In the genomic region with DNA sequence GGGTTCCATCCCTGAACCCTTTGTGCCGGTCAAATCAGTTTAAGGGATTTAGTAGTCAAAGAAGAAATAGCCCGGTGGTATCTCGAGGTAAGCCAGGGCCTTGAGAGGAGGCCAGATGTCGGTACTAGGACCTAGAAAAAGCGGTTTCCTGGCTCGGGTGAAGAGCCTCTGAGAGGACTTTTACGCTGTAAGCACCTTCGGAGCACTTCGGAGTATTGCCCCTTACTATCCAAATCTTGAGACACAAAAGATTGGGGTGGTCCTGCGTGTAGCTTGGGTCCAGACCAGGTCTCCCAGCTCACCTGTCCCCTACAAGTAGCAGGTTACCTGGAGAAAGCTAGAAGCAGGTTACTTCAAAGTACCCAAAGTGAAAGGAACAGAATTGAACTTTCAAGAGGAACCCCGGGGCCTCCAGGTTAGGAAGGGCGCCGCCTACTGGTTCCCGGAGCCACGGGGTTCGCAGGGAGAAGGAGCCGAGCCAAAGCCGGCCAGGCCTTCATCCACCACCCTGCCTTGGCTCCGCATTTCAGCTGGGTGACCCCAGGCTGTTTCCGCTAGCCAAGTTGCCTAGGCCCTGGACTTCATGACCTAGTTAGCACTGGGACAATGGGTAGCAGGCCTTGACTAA, we compare ENCODE assay signal across 8 mouse cellular contexts. TPM values are rescaled to one million over a fixed set of nuclear protein-coding genes. Genes with fewer than 3 reads are reported as not detected.
DNase-seq lines count a peak whose midpoint lies in the region; ATAC-seq lines count a peak whose summit lies in the region.

No protein-coding gene starts in this region.

- no peaks in the 10 kb centered on the region; the same call in 1 of the 2 replicates for H3K36me3 ChIP-seq in heart, embryonic 13.5 days
- no peaks in the 10 kb centered on the region for H3K36me3 ChIP-seq in stomach, embryonic 15.5 days

- ATAC-seq in heart, embryonic 13.5 days (ENCODE audit: extremely low read depth, insufficient number of reproducible peaks, low FRiP score, low TSS enrichment), result no peak
- no peak for ATAC-seq in stomach, embryonic 15.5 days (ENCODE audit: insufficient read depth, low FRiP score, low read depth)

- WGBS in heart, embryonic 13.5 days, result 13% methylated on average over 20 of the region's 20 CpGs
- WGBS in stomach, embryonic 15.5 days, result 6% methylated on average over 20 of the region's 20 CpGs

- H3K4me1 ChIP-seq in heart, embryonic 13.5 days, result peaks cover 48% of the 10 kb centered on the region
- peaks cover 24% of the 10 kb centered on the region for H3K4me1 ChIP-seq in stomach, embryonic 15.5 days

- peak overlapping the region; percentile 66 for H3K9ac ChIP-seq in heart, embryonic 13.5 days
- H3K9ac ChIP-seq in stomach, embryonic 15.5 days, result no peak overlapping the region

- H3K4me2 ChIP-seq in heart, embryonic 13.5 days, result peak overlapping the region; percentile 59
- peak overlapping the region; percentile 29 for H3K4me2 ChIP-seq in stomach, embryonic 15.5 days

- H3K4me3 ChIP-seq in heart, embryonic 13.5 days, result peak overlapping the region; percentile 45
- no peak overlapping the region for H3K4me3 ChIP-seq in stomach, embryonic 15.5 days (replicated peaks)

- H3K27me3 ChIP-seq in heart, embryonic 13.5 days (replicated peaks), result peaks cover 94% of the 10 kb centered on the region
- peaks cover 86% of the 10 kb centered on the region for H3K27me3 ChIP-seq in stomach, embryonic 15.5 days (replicated peaks)

- H3K27ac ChIP-seq in heart, embryonic 13.5 days (replicated peaks), result 0 out of 2 replicates have a peak overlapping the region, but pooled peaks have one; percentile 9
- H3K27ac ChIP-seq in stomach, embryonic 15.5 days, result no peak overlapping the region

- peak; percentile 15 for DNase-seq in ovary, postnatal 10 days (ENCODE audit: low spot score)
- DNase-seq in ovary, adult 18-20 months (ENCODE audit: low spot score), result no peak
- DNase-seq in c-Kit-positive CD71-positive TER-119-negative erythroid progenitor cells, embryonic 14.5 days (ENCODE audit: low read depth), result peak; percentile 40
- DNase-seq in kidney, postnatal 14 days, result peak; percentile 60
- DNase-seq in lung, postnatal 4 days, result peak; percentile 84 to 85
- no peak for DNase-seq in right cerebral cortex, postnatal 10 days (ENCODE audit: low spot score in 2 of 2)

- H3K9me3 ChIP-seq in heart, embryonic 13.5 days, result no peaks in the 10 kb centered on the region
- no peaks in the 10 kb centered on the region for H3K9me3 ChIP-seq in stomach, embryonic 15.5 days

RNA-seq across cellular contexts. Expression of gene Irx5, which starts 6.8 kb away (rescaled TPM):
- polyA plus RNA-seq in heart, embryonic 13.5 days (2015; fragmentation: Nextera tagmentation; extraction: Ambion mirVana), result 7.7 and 8.5 TPM in 2 replicates
- polyA plus RNA-seq in stomach, embryonic 15.5 days (2015; fragmentation: Nextera tagmentation; extraction: Ambion mirVana), result 1.7 and 3.5 TPM in 2 replicates

Comparison
In these comparisons a context has a peak if more than half of its experiments do, and no peak if none do; other contexts are left out.
1. DNase-seq: peak in ovary, postnatal 10 days (single experiment), c-Kit-positive CD71-positive TER-119-negative erythroid progenitor cells, embryonic 14.5 days (single experiment), kidney, postnatal 14 days (single experiment) and lung, postnatal 4 days (2 of 2); none in ovary, adult 18-20 months (single experiment) and right cerebral cortex, postnatal 10 days (0 of 2).